Mouse (Mus musculus) kidney, embryonic 15.5 days (tissue): ENCODE results near the gene Dgki. TPM values are rescaled to one million over a fixed set of nuclear protein-coding genes. Genes with fewer than 3 reads are reported as not detected.
"Not testable (repeated sequence)": the region's sequence is repeated elsewhere in the genome, so short reads cannot be mapped to it uniquely, and the experiment has no call there.

ENCODE experiments used
- ATAC-seq: fragments of 200-750 bp; cut with Nextera tagmentation; replicated peaks from 2 replicates; pipeline ENCODE4 v1.8.0; 2017; ENCODE audit warnings: moderate TSS enrichment; ENCODE audit not compliant: low FRiP score
- H3K27ac ChIP-seq: fragments of 300-500 bp; sonication (generic); 2 replicates; pipeline ENCODE4 v1.5.1; 2015; ENCODE audit warnings: mild to moderate bottlenecking, inconsistent platforms
- H3K27me3 ChIP-seq: fragments of 300-500 bp; sonication (generic); 2 replicates; pipeline ENCODE4 v1.6.1; 2015; ENCODE audit warnings: inconsistent platforms
- H3K36me3 ChIP-seq: fragments of 300-500 bp; sonication (generic); 2 replicates; pipeline ENCODE4 v1.6.1; 2015; ENCODE audit warnings: inconsistent platforms
- H3K4me1 ChIP-seq: fragments of 300-500 bp; sonication (generic); 2 replicates; pipeline ENCODE4 v1.6.1; 2015; ENCODE audit warnings: inconsistent platforms
- H3K4me2 ChIP-seq: fragments of 300-500 bp; sonication (generic); 2 replicates; pipeline ENCODE4 v1.6.1; 2015; ENCODE audit warnings: moderate library complexity, mild to moderate bottlenecking, inconsistent platforms
- H3K4me3 ChIP-seq: fragments of 300-500 bp; sonication (generic); replicated peaks from 2 replicates; pipeline ENCODE4 v1.5.1; 2015; ENCODE audit warnings: mild to moderate bottlenecking, inconsistent platforms
- H3K9ac ChIP-seq: fragments of 300-500 bp; sonication (generic); 2 replicates; pipeline ENCODE4 v1.6.1; 2015; ENCODE audit warnings: mild to moderate bottlenecking, inconsistent platforms
- H3K9me3 ChIP-seq: fragments of 300-500 bp; sonication (generic); replicated peaks from 2 replicates; pipeline ENCODE4 v1.6.1; 2016; ENCODE audit warnings: inconsistent platforms
- WGBS: fragments of 180-500 bp; shearing (Covaris S2); methylation state at CpG from one replicate; pipeline ENCODE4 v1.1.7; 2015; ENCODE audit warnings: mixed read lengths; 5-methylcytosine and 5-hydroxymethylcytosine counted together
- polyA plus RNA-seq: library from polyadenylated mRNA; unstranded; fragments of >200 nt; fragmentation: Nextera tagmentation; extraction: Ambion mirVana; gene quantifications from 2 replicates; pipeline ENCODE4 v1.2.1, GENCODE M21; 2015

Gene Dgki
- polyA plus RNA-seq, 1 experiment from 2014 or later: 0.55 TPM

GRCm38 (mm10) chr6:37131257-37131656 is 168.7 kb downstream of the Dgki start:
- H3K4me3 ChIP-seq: no peak overlapping the region
- H3K4me1 ChIP-seq: no peaks in the 10 kb centered on the region
- no peaks in the 10 kb centered on the region for H3K27me3 ChIP-seq
- no peaks in the 10 kb centered on the region for H3K9me3 ChIP-seq
- no peak overlapping the region for H3K27ac ChIP-seq
- no peaks in the 10 kb centered on the region for H3K36me3 ChIP-seq
- H3K4me2 ChIP-seq: no peak overlapping the region
- 83% methylated on average over 4 of the region's 4 CpGs for WGBS
- H3K9ac ChIP-seq: no peak overlapping the region
- no peak for ATAC-seq

GRCm38 (mm10) chr6:37120417-37121154 is 179.4 kb downstream of the Dgki start:
- no peak overlapping the region for H3K27ac ChIP-seq
- no peaks in the 10 kb centered on the region for H3K4me1 ChIP-seq
- no peaks in the 10 kb centered on the region for H3K27me3 ChIP-seq
- no peak for ATAC-seq
- no peak overlapping the region for H3K9ac ChIP-seq
- no peaks in the 10 kb centered on the region for H3K36me3 ChIP-seq
- no peak overlapping the region for H3K4me2 ChIP-seq
- H3K9me3 ChIP-seq: no peaks in the 10 kb centered on the region
- WGBS: 91% methylated on average over 19 of the region's 19 CpGs
- H3K4me3 ChIP-seq: no peak overlapping the region

- WGBS: 78% methylated on average over 3 of the region's 3 CpGs
Measured at GRCm38 (mm10) chr6:37119205-37119604, 180.8 kb downstream of the Dgki start.

GRCm38 (mm10) chr6:37113048-37113447 is 186.9 kb downstream of the Dgki start:
- no peak for ATAC-seq
- H3K9ac ChIP-seq: no peak overlapping the region
- no peaks in the 10 kb centered on the region for H3K9me3 ChIP-seq
- no peak overlapping the region for H3K4me3 ChIP-seq
- H3K27me3 ChIP-seq: no peaks in the 10 kb centered on the region
- H3K4me1 ChIP-seq: no peaks in the 10 kb centered on the region
- no peak overlapping the region for H3K4me2 ChIP-seq
- no peaks in the 10 kb centered on the region for H3K36me3 ChIP-seq
- 94% methylated on average over 4 of the region's 4 CpGs for WGBS
- H3K27ac ChIP-seq: no peak overlapping the region

More at GRCm38 (mm10) chr6:37119205-37119604, 180.8 kb downstream of the Dgki start:
- no peak overlapping the region for H3K9ac ChIP-seq
- no peak overlapping the region for H3K4me3 ChIP-seq
- H3K27me3 ChIP-seq: no peaks in the 10 kb centered on the region
- H3K9me3 ChIP-seq: no peaks in the 10 kb centered on the region
- H3K4me2 ChIP-seq: no peak overlapping the region
- no peaks in the 10 kb centered on the region for H3K4me1 ChIP-seq
- no peak overlapping the region for H3K27ac ChIP-seq
- H3K36me3 ChIP-seq: no peaks in the 10 kb centered on the region
- no peak for ATAC-seq

GRCm38 (mm10) chr6:37106236-37106635 is 193.7 kb downstream of the Dgki start:
- WGBS: 88% methylated on average over 6 of the region's 6 CpGs
- H3K27ac ChIP-seq, ATAC-seq, H3K4me1 ChIP-seq, H3K9ac ChIP-seq, H3K4me3 ChIP-seq, H3K36me3 ChIP-seq, H3K9me3 ChIP-seq, H3K27me3 ChIP-seq, H3K4me2 ChIP-seq: not testable (repeated sequence)

GRCm38 (mm10) chr6:37100413-37100812 is 199.6 kb downstream of the Dgki start:
- 51% methylated on average over 5 of the region's 5 CpGs for WGBS
- 0 out of 2 replicates have a peak, but pooled peaks have one; percentile 25 for ATAC-seq
- H3K27ac ChIP-seq: peak overlapping the region; percentile 82

DNA sequence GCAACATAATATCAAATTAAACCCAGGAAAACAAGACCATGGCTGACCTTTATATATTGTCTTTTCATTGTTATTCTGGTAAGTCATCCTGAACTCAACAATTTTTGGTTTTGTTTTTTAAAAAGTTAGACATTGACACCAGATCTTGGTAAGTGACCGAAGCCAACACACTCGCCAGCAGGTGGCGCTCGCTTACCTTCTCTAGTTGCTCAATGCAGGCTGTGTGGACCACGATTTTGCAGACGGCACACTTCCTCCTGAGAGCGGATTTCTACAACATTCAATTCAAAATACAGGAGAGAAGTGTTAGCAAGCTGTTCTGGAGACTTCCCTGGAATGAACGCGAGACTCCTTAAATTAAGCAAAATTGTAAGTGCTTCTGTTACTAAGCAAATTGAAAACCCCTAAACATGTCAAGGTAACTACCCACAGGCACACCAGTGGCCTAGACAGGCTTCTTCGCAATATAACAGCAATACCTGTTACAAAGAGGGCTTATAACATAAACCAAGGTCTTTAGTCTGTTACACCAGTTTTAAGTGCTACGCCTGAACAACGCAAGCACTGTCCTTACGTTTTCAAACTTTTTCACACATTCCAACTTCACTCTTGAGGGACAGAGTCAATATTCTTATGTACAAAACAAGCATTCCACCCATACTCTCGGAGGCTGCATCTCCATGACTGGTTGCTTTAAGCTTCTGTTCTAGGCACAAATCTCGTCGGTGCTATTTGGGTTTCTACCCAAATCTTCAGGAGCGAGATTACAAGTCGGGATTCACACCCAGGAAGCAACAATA is 202.4 kb downstream of the Dgki start:
- no peak overlapping the region for H3K9ac ChIP-seq
- H3K36me3 ChIP-seq: no peaks in the 10 kb centered on the region
- H3K27me3 ChIP-seq: no peaks in the 10 kb centered on the region
- H3K4me2 ChIP-seq: peak overlapping the region; percentile 41; the same call in 1 of the 2 replicates
- ATAC-seq: no peak
- H3K4me1 ChIP-seq: peaks cover 17% of the 10 kb centered on the region; the same call in 1 of the 2 replicates
- H3K4me3 ChIP-seq: no peak overlapping the region
- no peaks in the 10 kb centered on the region for H3K9me3 ChIP-seq
- WGBS: 49% methylated on average over 18 of the region's 18 CpGs
- no peak overlapping the region for H3K27ac ChIP-seq

More at GRCm38 (mm10) chr6:37100413-37100812, 199.6 kb downstream of the Dgki start:
- Histone ChIP-seq H3K36me3 (no peaks in the 10 kb centered on the region), H3K4me3 (no peak overlapping the region), H3K4me2 (no peak overlapping the region), H3K9ac (no peak overlapping the region), H3K9me3 (no peaks in the 10 kb centered on the region), H3K4me1 (peaks cover 17% of the 10 kb centered on the region; the same call in 1 of the 2 replicates), H3K27me3 (no peaks in the 10 kb centered on the region)

- Histone ChIP-seq H3K4me1 (peaks cover 17% of the 10 kb centered on the region; the same call in 1 of the 2 replicates), H3K27me3 (no peaks in the 10 kb centered on the region), H3K9ac (no peak overlapping the region), H3K27ac (no peak overlapping the region), H3K4me2 (peak overlapping the region; percentile 41), H3K4me3 (no peak overlapping the region), H3K9me3 (no peaks in the 10 kb centered on the region), H3K36me3 (no peaks in the 10 kb centered on the region)
- WGBS: 40% methylated on average over 12 of the region's 12 CpGs
- no peak for ATAC-seq
Measured at GRCm38 (mm10) chr6:37096840-37097305, 203.1 kb downstream of the Dgki start.

DNA sequence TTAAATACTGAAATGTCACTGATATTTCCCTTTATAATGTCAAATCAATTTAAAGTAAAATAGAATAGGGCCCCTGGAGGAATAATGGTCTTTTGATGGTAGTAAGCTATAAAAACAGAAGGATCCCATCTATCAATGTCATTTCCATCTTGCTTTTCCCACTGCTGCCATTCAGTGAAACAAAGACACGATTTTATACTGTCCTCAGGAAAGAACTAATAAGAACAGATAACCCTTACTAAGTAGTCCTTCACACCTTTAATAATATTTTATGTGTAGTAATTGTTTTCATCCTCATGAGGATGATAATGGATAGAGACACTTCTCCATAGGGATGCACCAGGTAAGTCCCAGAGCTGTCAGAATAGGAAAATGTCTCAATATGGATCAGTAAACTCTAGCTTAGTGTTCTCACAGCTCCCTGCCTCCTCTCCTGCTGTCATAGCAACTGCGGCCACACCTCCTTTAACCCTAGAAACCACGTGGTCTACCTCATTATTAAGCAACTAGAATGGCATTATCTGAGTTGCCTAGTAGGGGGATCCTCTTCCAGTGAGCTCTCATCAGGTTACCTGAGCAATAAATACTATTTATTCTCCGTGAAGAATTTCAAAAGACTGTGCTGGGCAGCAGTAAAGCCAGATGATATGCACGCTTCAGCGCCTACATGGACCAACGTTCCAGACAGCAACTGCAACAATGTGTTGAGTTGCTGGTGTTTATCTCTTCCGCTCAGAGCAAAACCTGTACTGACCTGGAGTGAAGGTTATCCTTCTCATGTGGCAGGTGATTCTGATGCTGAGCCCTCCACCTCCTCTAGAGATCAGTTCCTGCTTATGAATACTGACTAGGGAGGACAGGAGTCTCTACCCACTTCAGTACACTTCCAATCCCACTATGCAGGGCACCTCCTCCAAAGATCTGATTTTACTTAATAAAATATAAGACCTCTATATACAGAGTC is 210.6 kb downstream of the Dgki start:
- H3K4me1 ChIP-seq: peaks cover 8% of the 10 kb centered on the region
- H3K4me2 ChIP-seq: no peak overlapping the region
- no peaks in the 10 kb centered on the region for H3K36me3 ChIP-seq
- H3K27me3 ChIP-seq: no peaks in the 10 kb centered on the region
- no peak overlapping the region for H3K27ac ChIP-seq
- ATAC-seq: 0 out of 2 replicates have a peak, but pooled peaks have one; percentile 46
- H3K9me3 ChIP-seq: no peaks in the 10 kb centered on the region
- H3K4me3 ChIP-seq: no peak overlapping the region
- WGBS: 36% methylated on average over 8 of the region's 8 CpGs
- no peak overlapping the region for H3K9ac ChIP-seq

DNA sequence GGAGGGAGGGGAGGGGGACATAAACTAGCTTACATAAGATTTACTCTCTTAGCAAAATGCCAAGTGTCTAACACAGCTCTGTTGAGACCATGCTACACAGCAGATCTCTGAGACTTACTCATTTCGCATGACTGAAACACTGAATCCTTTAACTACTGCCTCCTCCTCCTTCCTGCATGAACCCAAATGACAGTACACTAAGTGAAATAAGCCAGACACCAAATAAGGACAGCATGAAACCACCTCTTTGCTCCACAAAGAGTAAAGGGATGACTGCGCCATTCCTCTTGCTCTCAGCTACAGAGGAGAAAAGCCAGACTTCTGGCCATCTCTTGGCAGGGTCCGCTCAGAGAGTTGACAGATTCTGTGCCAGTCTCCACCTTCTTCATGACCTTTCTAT is 217.0 kb downstream of the Dgki start:
- no peak for ATAC-seq
- Histone ChIP-seq H3K36me3 (no peaks in the 10 kb centered on the region), H3K9me3 (no peaks in the 10 kb centered on the region), H3K4me3 (no peak overlapping the region), H3K4me2 (no peak overlapping the region), H3K27me3 (no peaks in the 10 kb centered on the region), H3K4me1 (no peaks in the 10 kb centered on the region), H3K9ac (no peak overlapping the region), H3K27ac (no peak overlapping the region)
- WGBS: 89% methylated on average over 3 of the region's 3 CpGs

DNA sequence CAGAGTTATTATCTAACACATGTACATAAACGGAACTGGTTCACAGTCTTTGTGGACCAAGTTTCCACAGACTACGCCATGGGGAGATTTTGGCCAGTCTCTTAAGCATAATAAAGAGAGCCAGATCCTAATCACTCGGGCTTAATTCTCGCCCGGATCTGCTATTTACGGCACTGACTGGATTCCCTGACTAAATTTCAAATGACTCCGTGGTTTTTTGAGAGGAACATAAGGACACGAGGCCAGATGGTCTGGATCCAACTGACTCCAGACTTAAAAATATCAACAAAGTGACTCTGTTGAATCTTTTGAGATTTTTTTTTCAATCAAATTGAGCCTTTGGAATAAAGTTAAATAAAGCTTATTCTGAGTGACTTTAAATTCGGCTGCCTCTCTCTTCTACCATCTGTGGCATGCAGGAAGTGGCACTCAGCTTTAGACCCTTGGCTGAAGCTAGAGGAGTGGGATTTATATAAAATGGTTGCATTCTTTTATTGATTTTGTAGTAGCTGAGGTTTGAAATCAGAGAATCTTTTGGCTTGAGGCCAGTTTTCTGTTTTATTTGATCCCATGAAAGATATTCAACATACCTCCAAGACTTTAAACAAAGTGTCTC is 227.5 kb downstream of the Dgki start:
- H3K4me1 ChIP-seq: peaks cover 11% of the 10 kb centered on the region; the same call in 1 of the 2 replicates
- WGBS: 54% methylated on average over 9 of the region's 9 CpGs
- no peak for ATAC-seq
- H3K27ac ChIP-seq: no peak overlapping the region
- H3K9me3 ChIP-seq: no peaks in the 10 kb centered on the region
- H3K4me2 ChIP-seq: no peak overlapping the region
- no peak overlapping the region for H3K9ac ChIP-seq
- no peak overlapping the region for H3K4me3 ChIP-seq
- H3K27me3 ChIP-seq: no peaks in the 10 kb centered on the region
- no peaks in the 10 kb centered on the region for H3K36me3 ChIP-seq
